8 mouse cellular contexts compared by ENCODE assay signal in the genomic region with DNA sequence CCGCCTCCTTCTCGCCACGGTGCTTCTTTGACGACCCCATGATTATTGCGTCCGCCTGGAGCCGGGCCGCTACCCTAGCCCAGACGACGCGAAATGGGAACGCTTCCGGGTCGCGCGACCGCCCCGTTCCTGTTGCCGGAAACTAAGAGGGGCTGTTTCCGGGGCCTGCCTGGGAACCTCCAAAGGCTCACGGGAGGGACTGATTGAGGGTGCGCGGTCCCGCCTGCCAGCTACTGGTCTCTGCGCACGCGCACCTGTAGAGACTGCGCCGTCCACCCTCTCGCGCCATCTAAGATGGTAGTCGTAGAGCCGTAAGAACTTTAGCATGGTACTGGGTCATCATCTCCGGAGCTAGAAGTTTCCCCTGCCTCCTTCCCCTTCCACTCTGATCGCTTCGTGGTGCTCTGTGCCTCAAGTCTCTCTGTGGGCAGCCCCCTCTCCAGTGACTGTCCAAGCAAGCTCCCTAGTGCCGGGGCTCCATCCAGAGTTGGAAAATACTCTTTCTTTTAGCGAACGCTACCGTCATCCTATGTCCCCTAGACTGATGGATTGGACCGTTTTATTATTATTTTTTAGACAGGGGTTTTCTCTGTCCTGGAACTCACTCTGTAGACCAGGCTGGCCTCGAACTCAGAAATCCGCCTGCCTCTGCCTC. TPM values are rescaled to one million over a fixed set of nuclear protein-coding genes. Genes with fewer than 3 reads are reported as not detected.
DNase-seq lines count a peak whose midpoint lies in the region; ATAC-seq lines count a peak whose summit lies in the region.

Gene Sart1, minus strand, starts transcription at position 116 of the 655 bp plus-strand sequence.

- H3K27ac ChIP-seq in heart, embryonic 10.5 days = peak within 1 kb of the TSS; percentile 92
- peak within 1 kb of the TSS; percentile 93 for H3K27ac ChIP-seq in kidney, embryonic 15.5 days

- H3K4me3 ChIP-seq in heart, embryonic 10.5 days = peak within 1 kb of the TSS; percentile 99
- peak within 1 kb of the TSS; percentile 84 for H3K4me3 ChIP-seq in kidney, embryonic 15.5 days (replicated peaks)

- peak within 1 kb of the TSS; percentile 79 for H3K4me2 ChIP-seq in kidney, embryonic 15.5 days

- peaks cover 40% of the 10 kb centered on the region for H3K4me1 ChIP-seq in heart, embryonic 10.5 days
- H3K4me1 ChIP-seq in kidney, embryonic 15.5 days = peaks cover 33% of the 10 kb centered on the region

- peaks cover 23% of the 10 kb centered on the region for H3K36me3 ChIP-seq in heart, embryonic 10.5 days
- H3K36me3 ChIP-seq in kidney, embryonic 15.5 days = peaks cover 21% of the 10 kb centered on the region

- DNase-seq in B cell, adult 2 months = peak; percentile 93 to 94
- peak; percentile 99 for DNase-seq in brain, adult 2 months (ENCODE audit: low read depth, low spot score)
- DNase-seq in heart, embryonic 10.5 days (ENCODE audit: low spot score) = peak; percentile 98
- DNase-seq in liver = peak; percentile 96
- DNase-seq in spleen, postnatal 4 days (ENCODE audit: low spot score in 2 of 2) = peak; percentile 93 to 96

- H3K9me3 ChIP-seq in heart, embryonic 10.5 days = no peaks in the 10 kb centered on the region
- no peaks in the 10 kb centered on the region for H3K9me3 ChIP-seq in kidney, embryonic 15.5 days (replicated peaks)

- ATAC-seq in erythroblast, adult 5-6 weeks (replicated peaks; ENCODE audit: low FRiP score, poor library complexity, severe bottlenecking) = peak; percentile 96
- ATAC-seq in kidney, embryonic 15.5 days (replicated peaks; ENCODE audit: low FRiP score) = peak; percentile 94
- peak; percentile 95 for ATAC-seq in monocyte, adult 5-6 weeks (replicated peaks; ENCODE audit: insufficient number of reproducible peaks, low FRiP score, low TSS enrichment, poor library complexity, severe bottlenecking)

- no peaks in the 10 kb centered on the region for H3K27me3 ChIP-seq in heart, embryonic 10.5 days (ENCODE audit: insufficient read depth, poor library complexity, severe bottlenecking)
- H3K27me3 ChIP-seq in kidney, embryonic 15.5 days = no peaks in the 10 kb centered on the region

- H3K9ac ChIP-seq in kidney, embryonic 15.5 days = peak within 1 kb of the TSS; percentile 86

- WGBS in heart, embryonic 10.5 days = 2% methylated on average over 43 of the region's 43 CpGs
- WGBS in kidney, embryonic 15.5 days = 2% methylated on average over 43 of the region's 43 CpGs

RNA-seq across cellular contexts. Expression of gene Sart1, which starts in this region (rescaled TPM):
- 28.4 and 63.2 TPM in 2 replicates for total RNA-seq in erythroblast, adult 5-6 weeks (2015; ENCODE audit: low replicate concordance)
- 28.5 and 48.2 TPM in 2 replicates for total RNA-seq in erythroblast, adult 5-6 weeks (2017; ENCODE audit: low replicate concordance)
- polyA plus RNA-seq in heart, embryonic 10.5 days (2016; fragmentation: Nextera tagmentation; extraction: Ambion mirVana) = 52.7 and 88.8 TPM in 2 replicates
- 82.0 and 87.6 TPM in 2 replicates for polyA plus RNA-seq in kidney, embryonic 15.5 days (2015; fragmentation: Nextera tagmentation; extraction: Ambion mirVana)
- 133 to 142 TPM (median 133 TPM) in 3 replicates for total RNA-seq in monocyte, adult 5-6 weeks (2017)

Comparison
In these comparisons a context has a peak if more than half of its experiments do, and no peak if none do; other contexts are left out.
1. Peak in every context shown above with its lines: DNase-seq, ATAC-seq, H3K4me3 ChIP-seq and H3K27ac ChIP-seq.